Mouse (Mus musculus): Measurements from ENCODE around the gene Hdx. TPM values are rescaled to one million over a fixed set of nuclear protein-coding genes. Genes with fewer than 3 reads are reported as not detected.

Hdx gene
- polyA plus RNA-seq (2017; shearing (Covaris generic)), result under 1 TPM in 1 of 2 experiments, not detected in 1; 0.03 TPM

DNA sequence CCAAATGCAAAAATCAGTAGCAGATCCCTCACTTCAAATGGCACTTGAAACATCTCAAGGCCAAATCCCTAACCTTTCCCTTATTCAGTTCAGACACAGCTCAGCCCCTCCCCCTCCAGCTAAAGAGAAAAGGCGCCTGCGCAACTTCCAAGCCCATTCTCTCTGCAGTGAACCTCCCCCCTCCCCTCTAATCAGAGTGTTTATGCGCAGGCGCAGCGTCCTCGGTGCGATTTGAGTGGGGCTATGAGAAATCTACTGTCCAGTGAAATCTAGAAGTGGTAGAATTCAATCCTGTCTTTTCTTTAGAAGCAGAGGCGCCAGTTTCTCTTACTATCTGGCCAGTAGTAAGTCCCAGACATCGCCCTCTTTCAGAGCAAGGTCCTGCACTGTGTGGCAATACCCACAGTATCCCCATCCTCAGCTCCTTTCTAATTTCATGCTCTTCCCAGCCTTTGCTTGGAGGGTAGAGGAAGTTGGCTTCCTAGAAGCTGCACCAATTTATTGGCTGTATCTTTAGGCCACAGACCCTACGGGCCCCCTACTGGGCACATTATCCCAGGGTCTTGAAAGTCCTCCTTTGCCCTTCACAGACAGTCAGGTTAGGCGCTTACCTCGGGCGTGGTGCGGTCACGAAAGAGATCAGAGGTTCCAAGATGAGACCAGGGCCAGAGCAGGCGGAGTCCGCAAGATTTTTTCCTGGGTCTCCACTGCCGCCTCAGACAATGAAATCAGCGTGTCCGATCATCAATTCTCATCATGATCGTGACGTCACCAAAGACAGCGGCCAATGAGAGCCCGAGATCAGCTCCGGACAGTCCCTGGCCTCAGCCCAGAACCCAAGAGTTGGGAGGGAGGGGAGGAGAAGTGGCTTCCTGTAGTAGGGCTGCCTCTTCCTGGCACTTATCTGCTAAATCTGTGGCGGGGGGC lies at the start of gene Hdx:
TSS of gene Hdx (minus strand) at position 724 of the 927 bp plus-strand sequence.
- ATAC-seq, result no peak

DNA sequence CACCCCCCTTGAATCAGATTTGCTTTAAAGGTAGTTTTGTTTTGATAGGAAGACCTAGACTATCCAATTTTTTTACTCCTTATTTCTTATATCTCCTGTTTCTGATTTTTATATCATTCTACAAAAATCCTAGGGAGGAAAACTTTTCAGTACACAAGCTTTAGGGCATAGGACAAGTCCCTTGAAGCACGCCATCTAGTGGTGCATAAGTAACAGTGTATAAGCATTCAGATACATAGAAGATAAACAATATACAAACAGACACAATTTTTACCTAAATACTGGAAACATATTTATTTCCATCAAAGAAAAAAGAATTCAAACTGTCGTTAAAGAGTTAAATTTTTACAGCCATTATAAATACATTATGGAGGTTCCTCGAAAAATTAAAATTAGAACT lies 11.2 kb downstream of the Hdx start:
- no peak for ATAC-seq

DNA sequence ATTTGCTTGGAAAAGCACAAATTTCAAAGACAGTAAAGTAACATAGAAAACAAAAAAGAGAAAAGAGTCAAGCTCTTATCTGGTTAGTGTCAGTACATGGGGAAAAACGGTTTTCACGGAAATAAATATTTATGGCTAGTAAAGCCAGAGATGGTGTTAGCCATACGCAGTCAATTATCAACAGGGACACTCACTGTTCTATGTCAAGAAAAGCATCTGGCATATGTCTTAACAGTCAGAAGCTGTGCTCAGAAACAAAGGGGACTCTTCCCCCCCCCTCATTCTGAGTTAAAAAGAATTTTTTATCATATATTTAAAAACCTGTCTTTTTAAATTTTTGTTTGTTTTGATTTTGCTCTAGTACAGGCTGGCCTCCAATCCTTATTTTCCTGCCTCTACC lies 25.2 kb downstream of the Hdx start:
- no peak for ATAC-seq

GRCm38 (mm10) chrX:111660381-111660780 lies 36.5 kb downstream of the Hdx start:
- ATAC-seq, result no peak

- ATAC-seq, result no peak
Observed at GRCm38 (mm10) chrX:111658671-111659070, 38.2 kb downstream of the Hdx start.

DNA sequence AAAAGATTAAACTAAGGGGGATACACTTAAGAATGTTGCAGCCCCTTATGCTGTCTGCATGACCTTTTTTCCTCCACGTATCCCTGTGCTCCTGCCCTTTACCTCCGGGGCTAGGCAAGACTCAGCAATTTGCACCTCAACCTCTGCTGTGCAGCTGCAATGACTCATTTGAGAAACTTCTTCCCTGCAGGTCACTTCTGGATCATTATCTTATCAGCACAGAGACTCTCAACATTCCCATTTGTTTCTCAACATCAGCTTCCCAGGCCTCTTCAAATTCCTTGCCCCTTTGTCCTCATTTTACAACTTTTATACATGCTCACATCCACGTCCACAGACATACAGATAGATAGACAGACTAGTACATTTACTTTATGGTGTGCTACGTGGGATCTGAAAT lies 51.9 kb downstream of the Hdx start:
- ATAC-seq, result no peak

DNA sequence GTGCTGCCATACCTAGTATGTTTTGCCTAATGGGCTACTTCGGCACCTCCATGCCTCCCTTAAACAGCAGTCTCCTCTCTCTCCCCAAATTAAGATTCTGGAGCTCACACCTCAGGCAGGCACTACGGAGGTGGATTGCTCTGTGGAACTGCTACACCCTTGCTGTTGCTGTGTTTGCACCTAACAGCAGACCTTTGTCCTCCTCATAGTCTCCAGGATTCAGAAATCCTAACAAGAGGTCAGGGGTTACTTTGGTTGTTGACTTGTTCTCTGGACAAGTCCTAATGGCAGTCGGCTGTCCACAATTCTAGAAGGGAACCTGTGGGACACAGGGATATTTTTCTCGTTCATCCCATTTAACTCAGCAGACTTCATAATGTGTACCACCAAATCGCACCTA lies 56.3 kb downstream of the Hdx start:
- ATAC-seq, result no peak

- no peak for ATAC-seq
Observed at GRCm38 (mm10) chrX:111597631-111598161, 99.2 kb downstream of the Hdx start.

DNA sequence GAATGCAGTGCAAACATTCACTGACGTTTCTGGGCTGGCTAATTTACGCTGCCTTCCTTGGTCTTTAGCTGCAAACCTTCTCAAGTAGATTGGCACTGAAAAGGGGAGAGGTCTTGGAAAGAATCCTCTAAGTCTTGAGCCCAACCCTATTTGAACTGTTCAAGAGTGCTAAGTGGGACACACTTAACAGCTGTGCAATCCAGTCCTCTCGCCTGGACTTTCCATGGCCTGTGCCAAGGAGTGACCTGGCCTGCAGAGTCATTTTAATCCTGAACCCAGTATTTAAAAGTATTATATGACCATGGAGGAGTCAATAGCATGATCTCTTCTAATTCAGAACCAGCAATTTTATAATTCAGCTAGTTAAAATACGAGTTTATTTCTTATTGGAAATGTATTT lies 109.3 kb downstream of the Hdx start:
- no peak for ATAC-seq

DNA sequence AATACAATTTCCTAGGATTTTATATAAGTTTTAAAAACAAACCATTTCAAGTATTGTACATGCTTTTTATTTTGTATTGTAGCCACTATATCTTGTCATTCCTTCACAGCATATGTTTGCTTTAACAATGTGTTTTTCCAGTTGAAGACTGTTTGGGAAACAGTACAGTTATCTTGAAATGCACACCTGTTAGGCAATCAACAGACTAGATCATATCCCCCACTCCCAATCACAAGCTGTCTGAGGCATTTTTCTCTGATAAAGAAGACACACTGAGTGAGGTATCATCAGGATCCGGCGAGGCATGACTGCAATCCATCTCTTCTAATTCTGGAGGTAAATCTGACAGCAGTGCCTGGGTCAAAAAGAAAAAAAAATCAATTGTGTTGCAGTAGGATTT lies 119.8 kb downstream of the Hdx start:
- no peak for ATAC-seq

DNA sequence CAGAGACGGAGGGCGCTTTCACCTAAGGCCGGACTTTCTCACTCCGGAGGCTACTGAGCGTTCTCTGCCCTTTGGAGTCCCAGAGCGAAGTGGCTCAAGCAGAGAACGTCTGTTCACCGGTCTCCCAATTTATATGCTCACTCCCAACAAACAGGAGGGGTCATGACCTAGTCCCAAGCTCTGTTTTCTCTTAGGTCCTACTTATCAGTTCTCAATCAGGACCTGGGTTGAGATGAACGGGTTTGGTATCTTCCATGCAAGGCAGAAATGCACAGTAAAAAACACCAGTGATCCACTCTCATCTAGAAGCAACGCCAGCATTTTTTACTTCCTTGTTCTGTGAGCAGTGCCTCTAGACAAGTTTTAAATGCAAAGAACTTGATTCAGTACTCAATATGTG lies 159.0 kb downstream of the Hdx start, which contains the start of gene Rps6ka6:
TSS of gene Rps6ka6 (minus strand) at position 101 of the 400 bp plus-strand sequence.
- no peak for ATAC-seq

Other genes starting within 250 kb of the Hdx start
- not detected for gene Rps6ka6, start 159.1 kb downstream of the Hdx start, polyA plus RNA-seq (2017; shearing (Covaris generic))
- not detected for gene Gm45194, start 194.3 kb upstream of the Hdx start, polyA plus RNA-seq (2017; shearing (Covaris generic))

Data from CD4-positive, CD25-positive, alpha-beta regulatory T cell, adult 4 months (primary cell).